Mouse (Mus musculus): ENCODE results near the gene Nck1. TPM values are rescaled to one million over a fixed set of nuclear protein-coding genes. Genes with fewer than 3 reads are reported as not detected.
A peak's percentile ranks its signal among the peaks of the same experiment; 100 is the strongest.

Nck1 gene
- polyA plus RNA-seq, 1 experiment, result 21.5 TPM

- H3K4me1 ChIP-seq (ENCODE audit: control insufficient read depth, insufficient read depth, low read length), result no peaks in the 10 kb centered on the region; the same call in 1 of the 2 replicates
- no peak for TF ChIP-seq CTCF (IDR thresholded peaks at IDR 0.05; ENCODE audit: control insufficient read depth, insufficient read depth, low read length)
- no peak for TF ChIP-seq POLR2A (IDR thresholded peaks at IDR 0.05; ENCODE audit: borderline replicate concordance, control insufficient read depth, low read depth, low read length)
- no peak overlapping the region for H3K4me3 ChIP-seq (replicated peaks; ENCODE audit: control insufficient read depth, low read depth, low read length)
- H3K27ac ChIP-seq (ENCODE audit: control insufficient read depth, insufficient read depth, low read depth, low read length, poor library complexity), result no peak overlapping the region
- WGBS, result 73% methylated on average over 4 of the region's 4 CpGs
Measured at GRCm38 (mm10) chr9:100462098-100462497, 83.8 kb downstream of the Nck1 start.

- no peak for TF ChIP-seq CTCF (IDR thresholded peaks at IDR 0.05; ENCODE audit: control insufficient read depth, insufficient read depth, low read length)
- TF ChIP-seq POLR2A (IDR thresholded peaks at IDR 0.05; ENCODE audit: borderline replicate concordance, control insufficient read depth, low read depth, low read length), result no peak
- 84% methylated on average over 9 of the region's 9 CpGs for WGBS
- Histone ChIP-seq H3K27ac (ENCODE audit: control insufficient read depth, insufficient read depth, low read depth, low read length, poor library complexity) (no peak overlapping the region), H3K4me3 (replicated peaks; ENCODE audit: control insufficient read depth, low read depth, low read length) (no peak overlapping the region), H3K4me1 (ENCODE audit: control insufficient read depth, insufficient read depth, low read length) (no peaks in the 10 kb centered on the region; the same call in 1 of the 2 replicates)
Measured at GRCm38 (mm10) chr9:100461671-100462070, 84.3 kb downstream of the Nck1 start.

- no peaks in the 10 kb centered on the region; the same call in 1 of the 2 replicates for H3K4me1 ChIP-seq (ENCODE audit: control insufficient read depth, insufficient read depth, low read length)
- no peak for TF ChIP-seq CTCF (IDR thresholded peaks at IDR 0.05; ENCODE audit: control insufficient read depth, insufficient read depth, low read length)
- no peak for TF ChIP-seq POLR2A (IDR thresholded peaks at IDR 0.05; ENCODE audit: borderline replicate concordance, control insufficient read depth, low read depth, low read length)
- 81% methylated on average over 9 of the region's 9 CpGs for WGBS
- H3K4me3 ChIP-seq (replicated peaks; ENCODE audit: control insufficient read depth, low read depth, low read length), result no peak overlapping the region
- no peak overlapping the region; the same call in 1 of the 2 replicates for H3K27ac ChIP-seq (ENCODE audit: control insufficient read depth, insufficient read depth, low read depth, low read length, poor library complexity)
Measured at GRCm38 (mm10) chr9:100460203-100460602, 85.7 kb downstream of the Nck1 start.

- TF ChIP-seq CTCF (IDR thresholded peaks at IDR 0.05; ENCODE audit: control insufficient read depth, insufficient read depth, low read length) (no peak), POLR2A (IDR thresholded peaks at IDR 0.05; ENCODE audit: borderline replicate concordance, control insufficient read depth, low read depth, low read length) (no peak)
- Histone ChIP-seq H3K4me3 (replicated peaks; ENCODE audit: control insufficient read depth, low read depth, low read length) (no peak overlapping the region), H3K4me1 (ENCODE audit: control insufficient read depth, insufficient read depth, low read length) (no peaks in the 10 kb centered on the region; the same call in 1 of the 2 replicates), H3K27ac (ENCODE audit: control insufficient read depth, insufficient read depth, low read depth, low read length, poor library complexity) (no peak overlapping the region)
- WGBS, result 17% methylated on average over 17 of the region's 17 CpGs
Measured at GRCm38 (mm10) chr9:100457971-100458681, 87.8 kb downstream of the Nck1 start.

- 16% methylated on average over 9 of the region's 9 CpGs for WGBS
- H3K4me3 ChIP-seq (replicated peaks; ENCODE audit: control insufficient read depth, low read depth, low read length), result peak overlapping the region; percentile 57
- no peak overlapping the region for H3K27ac ChIP-seq (ENCODE audit: control insufficient read depth, insufficient read depth, low read depth, low read length, poor library complexity)
- no peaks in the 10 kb centered on the region; the same call in 1 of the 2 replicates for H3K4me1 ChIP-seq (ENCODE audit: control insufficient read depth, insufficient read depth, low read length)
- TF ChIP-seq POLR2A (IDR thresholded peaks at IDR 0.05; ENCODE audit: borderline replicate concordance, control insufficient read depth, low read depth, low read length) (no peak), CTCF (IDR thresholded peaks at IDR 0.05; ENCODE audit: control insufficient read depth, insufficient read depth, low read length) (no peak)
Measured at GRCm38 (mm10) chr9:100454664-100454993, 91.3 kb downstream of the Nck1 start.

- WGBS, result 4% methylated on average over 25 of the region's 25 CpGs
- H3K27ac ChIP-seq (ENCODE audit: control insufficient read depth, insufficient read depth, low read depth, low read length, poor library complexity), result no peak overlapping the region
- TF ChIP-seq CTCF (IDR thresholded peaks at IDR 0.05; ENCODE audit: control insufficient read depth, insufficient read depth, low read length) (peak; percentile 61), POLR2A (IDR thresholded peaks at IDR 0.05; ENCODE audit: borderline replicate concordance, control insufficient read depth, low read depth, low read length) (no peak)
- H3K4me1 ChIP-seq (ENCODE audit: control insufficient read depth, insufficient read depth, low read length), result no peaks in the 10 kb centered on the region; the same call in 1 of the 2 replicates
- peak overlapping the region; percentile 57 for H3K4me3 ChIP-seq (replicated peaks; ENCODE audit: control insufficient read depth, low read depth, low read length)
Measured at GRCm38 (mm10) chr9:100453944-100454663, 91.8 kb downstream of the Nck1 start.

GRCm38 (mm10) chr9:100452432-100452831 is 93.5 kb downstream of the Nck1 start:
- Histone ChIP-seq H3K4me3 (replicated peaks; ENCODE audit: control insufficient read depth, low read depth, low read length) (no peak overlapping the region), H3K27ac (ENCODE audit: control insufficient read depth, insufficient read depth, low read depth, low read length, poor library complexity) (no peak overlapping the region), H3K4me1 (ENCODE audit: control insufficient read depth, insufficient read depth, low read length) (no peaks in the 10 kb centered on the region; the same call in 1 of the 2 replicates)
- no peak for TF ChIP-seq POLR2A (IDR thresholded peaks at IDR 0.05; ENCODE audit: borderline replicate concordance, control insufficient read depth, low read depth, low read length)
- TF ChIP-seq CTCF (IDR thresholded peaks at IDR 0.05; ENCODE audit: control insufficient read depth, insufficient read depth, low read length), result no peak
- 25% methylated on average over 6 of the region's 6 CpGs for WGBS

GRCm38 (mm10) chr9:100446059-100446686 is 99.8 kb downstream of the Nck1 start:
- under 1% methylated on average over 32 of the region's 32 CpGs for WGBS
- H3K27ac ChIP-seq (ENCODE audit: control insufficient read depth, insufficient read depth, low read depth, low read length, poor library complexity), result no peak overlapping the region
- peak; percentile 77 for TF ChIP-seq CTCF (IDR thresholded peaks at IDR 0.05; ENCODE audit: control insufficient read depth, insufficient read depth, low read length)
- TF ChIP-seq POLR2A (IDR thresholded peaks at IDR 0.05; ENCODE audit: borderline replicate concordance, control insufficient read depth, low read depth, low read length), result no peak
- peak overlapping the region; percentile 65 for H3K4me3 ChIP-seq (replicated peaks; ENCODE audit: control insufficient read depth, low read depth, low read length)
- no peaks in the 10 kb centered on the region; the same call in 1 of the 2 replicates for H3K4me1 ChIP-seq (ENCODE audit: control insufficient read depth, insufficient read depth, low read length)

Other genes with a start within 250 kb of the Nck1 start
- gene Il20rb, start 59.3 kb downstream of the Nck1 start, polyA plus RNA-seq (2011; ENCODE audit: insufficient read depth, insufficient read length, low replicate concordance, missing spikeins), result 1.4 and 2.3 TPM in 2 replicates
- 0.95 TPM in 1 of 2 replicates, not detected in the other for gene Slc35g2, start 25.0 kb upstream of the Nck1 start, polyA plus RNA-seq (2011; ENCODE audit: insufficient read depth, insufficient read length, low replicate concordance, missing spikeins)
- gene Stag1, start 51.7 kb upstream of the Nck1 start, polyA plus RNA-seq (2011; ENCODE audit: insufficient read depth, insufficient read length, low replicate concordance, missing spikeins), result 23.4 and 38.6 TPM in 2 replicates

Data from bone marrow, adult 2 months (tissue).